Mouse (Mus musculus): ENCODE data around the gene Slc25a25. TPM values are rescaled to one million over a fixed set of nuclear protein-coding genes. Genes with fewer than 3 reads are reported as not detected.
"Not testable (repeated sequence)": the region's sequence is repeated elsewhere in the genome, so short reads cannot be mapped to it uniquely, and the experiment has no call there.

Slc25a25 gene
- 10 to 100 TPM; 28.0 to 33.7 TPM for total RNA-seq (2021)
- long read RNA-seq, experiment 1, transcript Slc25a25-203 (10 exons, 2,541 nt) = minor isoform, 13 of 47 reads
- long read RNA-seq, experiment 1, transcript Slc25a25-205 (10 exons, 3,278 nt) = major isoform, 20 of 47 reads
- long read RNA-seq, experiment 1, partial matches to known transcripts = 2 of 47 reads
- long read RNA-seq, experiment 1, other reads (novel, unspliced or antisense) = 8 of 47 reads
- long read RNA-seq, experiment 2, transcript Slc25a25-203 (10 exons, 2,541 nt) = minor isoform, 7 of 56 reads
- long read RNA-seq, experiment 2, transcript Slc25a25-205 (10 exons, 3,278 nt) = major isoform, 29 of 56 reads
- long read RNA-seq, experiment 2, partial matches to known transcripts = 4 of 56 reads
- long read RNA-seq, experiment 2, other reads (novel, unspliced or antisense) = 11 of 56 reads

DNA sequence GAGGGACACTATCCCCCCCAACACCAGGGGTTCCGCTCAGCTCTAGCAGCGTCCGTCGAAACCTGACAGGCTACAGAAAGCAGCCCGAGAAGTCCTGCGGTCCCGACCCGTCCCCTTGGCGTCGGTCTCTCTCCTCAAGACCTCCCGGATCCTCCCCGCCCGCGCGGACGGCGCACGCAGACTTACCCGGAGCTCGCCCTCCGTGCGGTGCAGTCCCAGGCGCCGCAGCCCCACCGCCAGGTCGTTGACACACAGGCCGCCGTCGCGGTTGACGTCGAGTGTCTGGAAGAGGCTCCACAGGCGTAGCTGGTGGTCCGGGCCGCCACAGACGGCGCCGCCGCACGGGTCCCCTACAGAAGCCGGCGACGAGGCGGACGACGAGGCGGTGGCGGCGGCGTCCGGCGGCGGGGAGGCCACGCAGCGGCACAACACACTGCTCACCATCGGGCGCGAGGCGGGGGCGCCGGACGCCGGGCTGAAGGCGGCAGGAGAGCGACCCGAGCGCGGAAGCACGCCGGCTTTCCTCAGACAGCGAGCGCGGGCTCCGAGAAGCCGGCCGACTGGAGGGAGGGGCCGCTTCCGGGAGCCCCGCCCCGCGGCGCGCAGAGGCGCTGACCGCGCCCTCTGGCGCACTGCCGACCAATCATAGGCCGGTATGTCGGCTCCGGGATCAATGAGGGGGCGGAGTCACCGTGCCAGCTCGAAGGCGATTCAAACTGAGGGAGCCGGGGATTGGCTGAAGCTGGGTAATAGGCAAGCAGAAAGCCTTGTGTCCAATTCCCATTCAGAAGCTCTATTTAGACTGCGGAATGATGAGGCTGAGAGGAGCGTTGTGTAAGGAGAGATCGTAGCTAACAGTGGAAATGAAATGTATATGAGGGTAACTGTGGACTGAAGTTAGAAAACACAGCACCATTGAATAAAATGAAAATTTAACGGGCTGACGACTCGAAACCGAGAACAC, at the start of gene Slc25a25:
TSS of gene Slc25a25 (minus strand) at position 565 of the 964 bp plus-strand sequence.
- peak; percentile 89 to 93 for DNase-seq (ENCODE audit: low spot score in 2 of 2)

DNA sequence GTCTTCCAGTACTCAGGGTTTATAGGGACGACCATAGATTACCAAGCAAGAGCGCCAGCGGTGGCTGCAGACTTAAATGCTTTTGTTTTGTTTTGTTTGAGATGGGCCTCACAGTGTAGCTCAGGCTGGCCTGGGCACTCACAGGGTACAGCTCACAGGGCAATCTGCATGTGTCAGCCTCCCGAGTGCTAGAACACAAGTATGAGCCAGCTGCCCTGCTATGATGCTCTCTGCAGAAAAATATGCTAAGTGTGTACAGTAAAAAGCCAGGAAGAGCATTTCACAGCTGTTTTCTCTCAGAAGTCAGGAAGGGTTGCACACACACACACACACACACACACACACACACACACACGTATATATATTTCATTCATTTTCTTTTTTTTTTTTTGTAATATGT, 49.2 kb upstream of the Slc25a25 start:
- DNase-seq (ENCODE audit: low spot score in 2 of 2) = no peak

DNA sequence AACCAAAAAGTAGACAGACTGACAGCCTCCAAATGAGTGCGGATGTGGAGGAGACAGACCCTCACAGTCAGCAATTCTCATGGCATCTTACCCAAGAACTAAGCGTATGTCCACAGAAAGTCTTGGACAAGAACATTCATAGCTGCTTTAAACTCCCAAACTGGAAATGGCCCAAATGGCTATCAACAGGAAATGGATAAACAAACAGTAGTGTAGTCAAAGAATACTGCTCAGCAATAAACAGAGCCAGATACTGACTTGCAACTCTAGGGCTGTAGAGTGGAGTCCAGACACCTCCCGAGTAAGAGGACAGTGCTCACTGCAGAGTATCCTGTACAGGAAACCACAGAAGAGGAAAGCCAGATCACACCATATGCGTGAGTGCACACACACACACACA, 48.1 kb upstream of the Slc25a25 start:
- no peak for DNase-seq (ENCODE audit: low spot score in 2 of 2)

- no peak for DNase-seq (ENCODE audit: low spot score in 2 of 2)
Measured at GRCm38 (mm10) chr2:32496190-32496589, 44.9 kb upstream of the Slc25a25 start.

DNA sequence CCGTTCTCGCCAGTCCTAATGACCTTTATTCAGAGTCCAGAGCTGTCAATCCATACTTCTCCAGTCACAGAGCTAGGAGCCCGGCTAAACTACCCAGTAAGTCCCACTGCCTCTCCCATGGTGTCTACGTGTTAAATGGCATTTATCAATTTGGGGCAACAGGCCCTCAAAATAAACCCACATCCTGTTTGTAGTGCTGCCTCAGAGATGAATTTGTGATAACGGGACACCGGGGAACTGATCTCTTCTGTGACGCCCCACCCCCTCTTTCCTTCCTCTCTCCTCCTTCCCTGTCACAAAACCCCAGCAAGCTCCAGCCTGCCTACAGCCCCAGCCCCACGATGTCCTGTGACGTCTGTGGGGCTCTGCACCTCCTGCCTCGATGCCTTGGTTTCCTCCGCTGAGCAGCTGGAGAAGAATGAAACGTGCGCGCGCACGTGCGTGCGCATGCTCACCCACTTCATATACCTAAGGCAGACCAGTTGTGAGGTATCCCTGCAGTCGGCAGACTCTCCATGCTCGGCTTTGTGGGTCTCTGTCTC, 44.0 kb upstream of the Slc25a25 start:
- no peak for DNase-seq (ENCODE audit: low spot score in 2 of 2)

- DNase-seq (ENCODE audit: low spot score in 2 of 2) = no peak
Measured at GRCm38 (mm10) chr2:32494522-32494921, 43.3 kb upstream of the Slc25a25 start.

DNA sequence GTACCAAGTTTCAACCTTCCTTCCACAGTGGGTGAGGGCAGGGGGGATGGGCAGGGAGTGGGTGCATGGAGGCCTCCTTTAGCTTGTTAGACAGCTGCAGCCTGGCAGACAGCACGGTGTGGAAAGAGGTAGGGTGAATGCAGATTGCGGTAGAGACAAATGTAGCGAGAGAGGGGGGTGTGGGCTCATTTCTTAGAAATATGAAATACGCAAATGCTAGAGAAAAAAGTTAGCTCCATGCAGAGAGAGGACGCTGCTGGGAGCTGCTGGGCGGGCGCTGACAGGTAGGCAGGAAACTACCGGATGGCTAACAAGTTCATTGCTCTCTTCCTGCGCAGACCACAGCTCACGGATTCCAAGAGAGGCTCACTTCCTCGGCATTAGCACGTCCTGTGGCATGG, 42.1 kb upstream of the Slc25a25 start:
- DNase-seq (ENCODE audit: low spot score in 2 of 2) = no peak

DNA sequence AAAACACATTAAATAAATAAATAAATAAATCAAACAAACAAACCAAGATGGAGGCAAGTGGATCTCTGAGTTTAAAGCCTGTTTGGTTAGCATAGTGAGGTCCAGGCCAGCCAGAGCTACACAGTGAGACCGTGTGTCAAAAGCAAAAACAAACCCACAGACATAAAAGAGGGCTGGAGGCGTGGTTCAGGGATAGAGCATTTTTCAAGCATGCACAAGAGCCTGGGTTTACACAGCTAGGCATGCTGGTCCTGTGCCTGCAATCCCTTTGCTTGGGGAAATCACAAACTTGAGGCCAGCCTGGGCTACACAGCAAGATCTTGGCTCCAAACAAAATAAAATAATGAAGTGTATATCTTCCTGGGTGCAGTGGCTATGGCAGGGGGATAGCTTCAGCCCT, 41.4 kb upstream of the Slc25a25 start:
- no peak for DNase-seq (ENCODE audit: low spot score in 2 of 2)

- DNase-seq (ENCODE audit: low spot score in 2 of 2) = not testable (repeated sequence)
Measured at GRCm38 (mm10) chr2:32490730-32491129, 39.5 kb upstream of the Slc25a25 start.

DNA sequence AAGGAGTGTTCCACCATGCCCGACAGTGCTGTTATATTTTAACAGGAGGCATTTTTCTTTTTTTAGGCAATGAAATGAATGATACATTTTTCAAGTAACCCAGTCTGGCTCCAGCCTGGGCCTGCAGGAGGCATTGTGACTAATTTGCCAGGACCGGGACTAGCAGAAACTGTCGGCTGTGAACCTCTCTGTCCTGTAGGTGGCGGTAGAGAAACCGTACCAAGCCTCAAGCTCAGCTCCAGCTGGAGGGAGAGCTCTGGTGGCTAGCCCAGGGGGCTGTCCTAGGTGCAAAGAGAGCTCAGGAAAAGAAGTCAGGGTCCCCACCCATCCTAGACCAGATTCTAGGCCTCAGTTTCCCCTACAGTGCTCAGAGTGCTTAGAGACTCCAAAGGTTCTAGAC, 37.4 kb upstream of the Slc25a25 start:
- DNase-seq (ENCODE audit: low spot score in 2 of 2) = peak in 1 of 2 experiments; percentile 58

DNA sequence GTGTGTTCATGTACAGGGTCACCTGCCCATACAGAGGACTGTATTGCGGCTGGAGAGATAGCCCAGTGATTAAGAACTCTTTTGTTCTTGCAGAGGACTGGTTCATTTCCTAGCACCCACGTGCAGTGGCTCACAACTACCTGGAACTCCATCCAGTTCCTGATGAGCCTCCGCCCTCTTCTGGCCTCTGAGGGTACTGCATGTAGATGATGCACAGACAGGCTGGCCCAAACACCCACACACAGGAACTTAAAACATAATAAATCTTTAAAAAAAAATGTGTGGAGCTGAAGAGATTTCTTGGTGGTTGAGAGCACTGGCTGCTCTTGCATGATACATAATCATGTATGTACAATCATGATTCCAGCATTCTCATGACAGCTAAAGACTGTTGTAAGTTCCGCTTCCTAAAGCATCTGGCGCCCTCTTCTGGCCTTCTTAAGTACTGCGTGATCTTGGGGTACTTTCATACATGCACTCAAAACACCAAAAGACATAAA, 35.9 kb upstream of the Slc25a25 start:
- DNase-seq (ENCODE audit: low spot score in 2 of 2) = peak; percentile 74 to 89

GRCm38 (mm10) chr2:32486155-32486554, 34.9 kb upstream of the Slc25a25 start:
- no peak for DNase-seq (ENCODE audit: low spot score in 2 of 2)

- DNase-seq (ENCODE audit: low spot score in 2 of 2) = no peak
Measured at GRCm38 (mm10) chr2:32485751-32486150, 34.5 kb upstream of the Slc25a25 start.

- no peak for DNase-seq (ENCODE audit: low spot score in 2 of 2)
Measured at GRCm38 (mm10) chr2:32484933-32485332, 33.7 kb upstream of the Slc25a25 start.

DNA sequence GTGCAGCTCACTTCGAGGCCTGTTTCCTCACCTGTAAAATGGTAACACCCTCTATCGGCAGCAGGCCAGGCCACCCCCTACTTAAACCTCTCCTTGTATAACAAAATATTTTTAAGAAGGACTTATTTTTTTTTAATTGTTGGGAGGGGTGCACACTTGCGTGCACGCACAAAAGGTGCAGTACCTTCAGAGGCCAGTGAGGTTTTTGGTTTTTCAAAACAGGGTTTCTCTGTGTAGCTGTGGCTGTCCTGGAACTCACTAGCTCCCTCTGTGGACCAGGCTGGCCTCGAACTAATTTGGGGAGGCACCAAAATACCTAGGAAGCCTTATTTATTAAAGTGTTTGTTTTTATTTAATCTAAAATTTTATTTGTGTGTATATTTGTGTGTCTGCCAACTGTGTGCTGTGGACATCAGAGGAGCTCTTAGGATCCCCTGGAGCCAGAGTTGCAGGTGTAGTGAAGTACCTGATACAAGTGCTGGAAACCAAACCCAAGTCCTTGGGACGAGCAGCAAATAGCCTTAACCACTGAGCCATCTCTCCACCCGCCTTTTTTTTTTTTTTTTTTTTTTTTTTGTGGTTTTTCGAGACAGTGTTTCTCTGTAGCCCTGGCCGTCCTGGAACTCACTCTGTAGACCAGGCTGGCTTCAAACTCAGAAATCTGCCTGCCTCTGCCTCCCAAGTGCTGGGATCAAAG, 32.1 kb upstream of the Slc25a25 start:
- DNase-seq (ENCODE audit: low spot score in 2 of 2) = no peak

GRCm38 (mm10) chr2:32482351-32482750, 31.1 kb upstream of the Slc25a25 start:
- DNase-seq (ENCODE audit: low spot score in 2 of 2) = no peak

DNA sequence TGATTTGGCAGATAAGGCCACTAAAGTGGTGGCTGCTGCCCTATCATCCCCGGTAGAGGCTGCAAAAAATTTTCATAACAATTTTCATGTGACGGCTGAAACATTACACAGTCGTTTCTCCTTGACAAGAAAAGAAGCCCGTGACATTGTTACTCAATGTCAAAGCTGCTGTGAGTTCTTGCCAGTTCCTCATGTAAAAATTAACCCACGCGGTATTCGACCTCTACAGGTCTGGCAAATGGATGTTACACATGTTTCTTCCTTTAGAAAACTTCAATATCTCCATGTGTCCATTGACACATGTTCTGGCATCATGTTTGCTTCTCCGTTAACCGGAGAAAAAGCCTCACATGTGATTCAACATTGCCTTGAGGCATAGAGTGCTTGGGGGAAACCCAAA, 24.1 kb upstream of the Slc25a25 start:
- DNase-seq (ENCODE audit: low spot score in 2 of 2) = not testable (repeated sequence)

GRCm38 (mm10) chr2:32471681-32472061, 20.4 kb upstream of the Slc25a25 start:
- no peak for DNase-seq (ENCODE audit: low spot score in 2 of 2)

GRCm38 (mm10) chr2:32471001-32471680, 19.9 kb upstream of the Slc25a25 start:
- no peak for DNase-seq (ENCODE audit: low spot score in 2 of 2)

- no peak for DNase-seq (ENCODE audit: low spot score in 2 of 2)
Measured at GRCm38 (mm10) chr2:32464212-32464891, 13.1 kb upstream of the Slc25a25 start.
